Mouse (Mus musculus) MEL (cell line): Measurements from ENCODE around the gene Alox5.

Source experiments
- CHD1 ChIP-seq: IDR thresholded peaks from 2 replicates; pipeline ENCODE4 v1.6.1; 2012; ENCODE audit warnings: low read depth, mild to moderate bottlenecking, inconsistent platforms, low read length, improper control_type of control experiment
- CHD2 ChIP-seq: IDR thresholded peaks from 2 replicates; pipeline ENCODE4 v1.6.1; 2011; ENCODE audit warnings: low read length, improper control_type of control experiment
- CTCF ChIP-seq, 3 experiments: IDR thresholded peaks in 2 of 3; conservative IDR thresholded peaks in 1 of 3; 2 replicates each; pipeline ENCODE4 v1.5.1; 2011 to 2012; ENCODE audit warnings: low read length in 3 of 3, low read depth in 2 of 3, mild to moderate bottlenecking in 2 of 3, improper control_type of control experiment in 1 of 3, inconsistent platforms in 1 of 3, mixed read lengths in 1 of 3, moderate library complexity in 1 of 3; ENCODE audit not compliant: control insufficient read depth in 1 of 3, insufficient read depth in 1 of 3, poor library complexity in 1 of 3, severe bottlenecking in 1 of 3
- EP300 ChIP-seq, 2 experiments: IDR thresholded peaks; 2 replicates each; pipeline ENCODE4 v1.6.1; 2011; ENCODE audit warnings: improper control_type of control experiment in 2 of 2, low read length in 2 of 2, low read depth in 1 of 2, mild to moderate bottlenecking in 1 of 2
- ETS1 ChIP-seq: IDR thresholded peaks from 2 replicates; pipeline ENCODE4 v1.6.1; 2012; ENCODE audit warnings: low read depth, mild to moderate bottlenecking, inconsistent platforms, low read length, improper control_type of control experiment, moderate library complexity
- GATA1 ChIP-seq: IDR thresholded peaks from 2 replicates; pipeline ENCODE4 v1.6.1; 2011; ENCODE audit warnings: low read depth, low read length, improper control_type of control experiment
- KAT2A ChIP-seq: conservative IDR thresholded peaks from 2 replicates; pipeline ENCODE4 v1.6.1; 2012; ENCODE audit warnings: low read depth, low read length, improper control_type of control experiment, inconsistent platforms
- MAX ChIP-seq: IDR thresholded peaks from 2 replicates; pipeline ENCODE4 v1.6.1; 2011; ENCODE audit warnings: low read length, improper control_type of control experiment
- MYB ChIP-seq: IDR thresholded peaks from 2 replicates; pipeline ENCODE4 v1.6.1; 2011; ENCODE audit warnings: mild to moderate bottlenecking, low read depth, low read length, improper control_type of control experiment
- NELFE ChIP-seq: IDR thresholded peaks from 2 replicates; pipeline ENCODE4 v1.6.1; 2011; ENCODE audit warnings: low read depth, low read length, improper control_type of control experiment
- NRF1 ChIP-seq: IDR thresholded peaks from 2 replicates; pipeline ENCODE4 v1.6.1; 2014; ENCODE audit warnings: low read depth, mild to moderate bottlenecking, inconsistent platforms, low read length, improper control_type of control experiment, moderate library complexity; ENCODE audit not compliant: poor library complexity, insufficient read depth, severe bottlenecking
- RCOR1 ChIP-seq: IDR thresholded peaks from 2 replicates; pipeline ENCODE4 v1.6.1; 2012; ENCODE audit warnings: low read depth, mild to moderate bottlenecking, inconsistent platforms, low read length, improper control_type of control experiment
- TBP ChIP-seq: IDR thresholded peaks from 2 replicates; pipeline ENCODE4 v1.8.0; 2011; ENCODE audit warnings: low read depth, low read length, improper control_type of control experiment
- ZC3H11A ChIP-seq: IDR thresholded peaks from 2 replicates; pipeline ENCODE4 v1.6.1; 2012; ENCODE audit warnings: low read depth, mild to moderate bottlenecking, inconsistent platforms, low read length, improper control_type of control experiment

DNA sequence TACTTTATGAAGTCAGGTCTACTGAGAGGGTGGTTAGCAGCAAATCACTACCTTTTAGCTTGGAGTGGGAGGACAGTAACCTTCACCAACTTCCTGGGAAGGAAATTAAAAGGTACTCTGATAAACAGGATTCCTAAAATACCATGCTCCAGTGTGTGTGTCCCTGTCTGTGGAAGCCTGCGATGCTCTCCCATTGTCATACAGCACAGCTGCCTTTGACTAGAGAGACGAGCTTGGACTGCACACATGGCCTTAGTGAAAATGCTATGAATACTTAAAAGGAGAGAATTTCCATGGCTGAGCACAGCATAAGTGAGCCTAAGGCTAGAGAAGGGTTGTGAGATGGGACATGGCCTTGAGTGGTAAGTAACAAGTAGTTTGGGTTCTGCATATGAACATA, 62.8 kb downstream of the Alox5 start:
- TF ChIP-seq CHD1 (no peak), CTCF (IDR thresholded peaks at IDR 0.05 in 2 of 3, conservative IDR thresholded peaks at IDR 0.05 in 1 of 3; ENCODE audit: control insufficient read depth in 1 of 3, insufficient read depth in 1 of 3, low read depth in 2 of 3, low read length in 3 of 3, poor library complexity in 1 of 3, severe bottlenecking in 1 of 3) (no peak), MYB (no peak), KAT2A (no peak), ZC3H11A (no peak), CHD2 (no peak), RCOR1 (no peak), EP300 (IDR thresholded peaks at IDR 0.05; ENCODE audit: low read depth in 1 of 2, low read length in 2 of 2) (no peak), TBP (no peak), GATA1 (no peak), MAX (no peak), ETS1 (no peak), NRF1 (no peak), NELFE (no peak)
